Mouse (Mus musculus) myocyte (in vitro differentiated cells): ENCODE data around the gene Rpl11.

Experiments used
- CEBPB ChIP-seq: IDR thresholded peaks from 2 replicates; pipeline ENCODE4 v1.6.1; 2011; ENCODE audit warnings: mild to moderate bottlenecking, moderate library complexity; ENCODE audit not compliant: poor library complexity, insufficient read depth, severe bottlenecking
- MAX ChIP-seq: IDR thresholded peaks from one replicate; pipeline ENCODE4 v1.6.1; 2011; ENCODE audit warnings: low read depth, mild to moderate bottlenecking, control low read depth
- MYOD1 ChIP-seq, 3 experiments: IDR thresholded peaks; one replicate each; pipeline ENCODE4 v1.6.1; 2011; ENCODE audit warnings: control low read depth in 2 of 3, low read depth in 2 of 3, mild to moderate bottlenecking in 2 of 3, moderate library complexity in 1 of 3; ENCODE audit not compliant: insufficient read length in 2 of 3, control insufficient read depth in 1 of 3
- POLR2A ChIP-seq: IDR thresholded peaks from one replicate; pipeline ENCODE4 v1.6.1; 2011; ENCODE audit warnings: low read depth, mild to moderate bottlenecking, control low read depth, moderate library complexity; ENCODE audit not compliant: insufficient read length
- POLR2AphosphoS2 ChIP-seq: IDR thresholded peaks from one replicate; pipeline ENCODE4 v1.6.1; 2011; ENCODE audit warnings: low read depth, control low read depth; ENCODE audit not compliant: insufficient read length
- SRF ChIP-seq: IDR thresholded peaks from one replicate; pipeline ENCODE4 v1.6.1; 2011; ENCODE audit warnings: low read depth; ENCODE audit not compliant: control insufficient read depth, insufficient read length
- TCF12 ChIP-seq: IDR thresholded peaks from one replicate; pipeline ENCODE4 v1.6.1; 2011; ENCODE audit warnings: mild to moderate bottlenecking, control low read depth; ENCODE audit not compliant: poor library complexity, insufficient read depth, severe bottlenecking
- USF1 ChIP-seq: IDR thresholded peaks from one replicate; pipeline ENCODE4 v1.6.1; 2011; ENCODE audit warnings: low read depth, mild to moderate bottlenecking, control low read depth, moderate library complexity

- TF ChIP-seq MAX (no peak), POLR2A (no peak), MYOD1 (IDR thresholded peaks at IDR 0.05; ENCODE audit: control insufficient read depth in 1 of 3, insufficient read length in 2 of 3, low read depth in 2 of 3) (no peak), SRF (no peak), CEBPB (no peak), TCF12 (no peak), USF1 (no peak), POLR2AphosphoS2 (no peak)
Measured at GRCm38 (mm10) chr4:135984556-135984955, 68.7 kb downstream of the Rpl11 start.
